Mouse (Mus musculus) central nervous system, embryonic 18 days (tissue): ENCODE measurements around the gene Srsy. TPM values are rescaled to one million over a fixed set of nuclear protein-coding genes. Genes with fewer than 3 reads are reported as not detected.

Experiments
- polyA plus RNA-seq: library from polyadenylated mRNA; depleted of rRNA; stranded (reverse); fragments of >200 nt; gene quantifications from 2 replicates; pipeline ENCODE4 v1.2.3, GENCODE M21; 2012; rRNA removed

Srsy gene
- not detected in 2 replicates for polyA plus RNA-seq

GRCm38 (mm10) chrY:17937230-17937629, at the start of gene Srsy:
Gene Srsy (minus strand): TSS chrY:17937330.

Other genes starting within 250 kb of the Srsy start
- gene Gm21904, start 91.1 kb downstream of the Srsy start, polyA plus RNA-seq: not detected in 2 replicates
- not detected in 2 replicates for gene Gm20772, start 62.6 kb downstream of the Srsy start, polyA plus RNA-seq
- gene Gm20831, start 62.6 kb downstream of the Srsy start, polyA plus RNA-seq: not detected in 2 replicates
- not detected in 2 replicates for gene Gm21764, start 124.5 kb upstream of the Srsy start, polyA plus RNA-seq
- not detected in 2 replicates for gene Ssty1, start 151.8 kb upstream of the Srsy start, polyA plus RNA-seq